Mouse (Mus musculus): ENCODE measurements around the gene AW011738.

- TF ChIP-seq CTCF (IDR thresholded peaks at IDR 0.05; ENCODE audit: extremely low read depth, insufficient read length, insufficient replicate concordance, low read depth, low read length) = no peak
- no peak for TF ChIP-seq POLR2A (IDR thresholded peaks at IDR 0.05; ENCODE audit: low read depth, low read length)
Observed at GRCm38 (mm10) chr4:156169129-156169528, 34.0 kb upstream of the AW011738 start.

All from small intestine, adult 2 months (tissue).